Mouse (Mus musculus): ENCODE results near the gene Cdk11b.
"Not testable (repeated sequence)": the region's sequence is repeated elsewhere in the genome, so short reads cannot be mapped to it uniquely, and the experiment has no call there.

The Cdk11b gene

GRCm38 (mm10) chr4:155605132-155605531, 19.5 kb upstream of the Cdk11b start:
- no peak for DNase-seq (ENCODE audit: extremely low spot score)

DNA sequence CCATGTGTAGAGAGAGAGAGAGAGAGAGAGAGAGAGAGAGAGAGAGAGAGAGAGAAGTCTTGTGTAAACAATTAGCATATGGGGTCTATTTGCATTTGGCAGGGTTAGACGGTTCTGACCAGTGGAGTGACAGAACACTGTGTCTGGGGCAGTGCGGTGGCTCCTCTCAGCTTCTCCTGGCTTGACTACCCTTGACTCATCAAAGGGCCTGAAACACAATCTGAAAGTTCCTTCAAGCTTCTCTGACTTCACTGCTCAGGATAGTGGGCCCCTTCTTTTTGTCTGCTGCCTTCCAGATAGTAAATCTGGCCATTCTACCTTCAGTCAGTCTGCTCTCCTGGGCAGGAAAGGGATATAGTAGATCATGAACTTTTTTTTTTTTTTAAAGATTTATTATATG, 17.8 kb upstream of the Cdk11b start:
- no peak for DNase-seq (ENCODE audit: extremely low spot score)

DNA sequence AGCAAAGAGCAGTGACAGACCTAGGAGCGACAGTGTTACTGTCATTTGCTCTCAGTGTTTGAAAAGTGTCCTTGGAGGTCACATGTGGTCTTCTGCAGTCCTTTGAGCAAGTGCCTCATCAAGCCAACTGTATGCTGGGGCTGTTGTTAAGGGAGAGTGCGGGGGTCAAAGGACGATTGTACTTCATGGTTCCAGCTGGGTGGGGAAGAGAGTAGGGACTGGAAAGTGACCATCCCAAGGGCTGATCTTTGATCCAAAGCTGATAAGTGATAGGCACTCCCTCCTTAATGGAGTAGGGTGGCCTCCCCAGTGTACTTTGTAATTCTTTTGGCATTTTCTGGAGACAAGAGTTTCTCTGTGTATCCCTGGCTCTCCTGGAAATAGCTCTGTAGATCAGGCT, 12.8 kb upstream of the Cdk11b start:
- DNase-seq (ENCODE audit: extremely low spot score) = no peak

DNA sequence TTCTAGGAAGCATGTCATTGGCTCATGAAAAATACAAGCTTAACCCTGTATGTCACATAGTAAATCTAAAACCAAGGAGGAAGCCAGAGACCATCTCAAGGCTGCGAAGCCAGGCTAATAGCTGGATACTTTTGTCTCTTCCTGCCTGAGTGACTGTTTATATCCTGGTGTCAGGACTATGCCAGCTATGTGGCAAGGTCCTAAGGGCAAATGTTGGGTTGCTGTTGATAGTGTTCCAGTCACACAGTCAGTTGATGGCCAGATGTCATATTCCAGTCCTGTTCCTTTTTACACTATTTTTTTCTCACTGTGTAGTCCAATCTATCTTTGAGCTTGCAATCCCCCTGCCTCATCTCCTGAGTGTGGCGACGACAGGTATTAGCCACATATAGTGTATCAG, 11.4 kb upstream of the Cdk11b start:
- DNase-seq (ENCODE audit: extremely low spot score) = no peak

DNA sequence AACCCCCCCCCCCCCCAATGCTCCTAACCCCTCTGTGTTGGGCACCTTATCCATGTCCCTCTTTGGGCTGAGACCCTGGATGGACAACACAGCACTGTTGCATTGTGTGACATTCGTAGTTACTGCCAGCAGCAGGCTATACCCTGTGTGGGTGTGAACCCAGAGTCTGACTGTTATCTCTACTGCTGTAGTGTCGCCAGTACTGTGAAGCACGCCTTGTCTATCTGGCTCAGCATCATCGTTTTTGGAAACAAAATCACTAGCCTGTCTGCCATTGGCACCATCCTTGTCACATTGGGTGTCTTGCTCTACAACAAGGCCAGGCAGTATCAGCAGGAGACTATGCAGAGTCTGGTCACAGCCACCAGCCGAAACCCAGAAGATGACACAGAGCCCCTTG, 6.3 kb upstream of the Cdk11b start:
- no peak for DNase-seq (ENCODE audit: extremely low spot score)

DNA sequence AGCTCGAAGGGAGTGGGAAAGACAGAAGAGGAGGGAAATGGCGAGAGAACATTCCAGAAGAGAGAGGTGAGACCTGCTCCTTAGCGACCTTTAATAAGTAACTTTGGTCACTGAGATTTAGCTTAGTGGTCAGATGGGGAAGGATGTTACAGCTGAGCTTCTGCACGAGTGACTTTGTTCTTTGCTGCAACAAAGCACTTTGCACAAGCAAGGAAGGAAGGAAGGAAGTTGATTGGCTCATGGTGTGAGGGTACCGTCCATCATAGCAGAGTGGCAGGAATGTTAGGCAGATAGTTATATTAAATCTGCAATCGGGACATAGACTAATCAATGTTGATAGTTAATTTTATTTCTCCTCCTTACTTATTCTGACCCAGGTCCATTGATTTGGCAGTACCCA, 5.6 kb downstream of the Cdk11b start:
- no peak for DNase-seq (ENCODE audit: extremely low spot score)

GRCm38 (mm10) chr4:155635766-155636499, 11.3 kb downstream of the Cdk11b start:
- DNase-seq (ENCODE audit: extremely low spot score) = no peak

GRCm38 (mm10) chr4:155643531-155643930, 18.9 kb downstream of the Cdk11b start:
- no peak for DNase-seq (ENCODE audit: extremely low spot score)

GRCm38 (mm10) chr4:155645308-155645707, 20.7 kb downstream of the Cdk11b start, which contains the start of gene Gm10563:
Gene Gm10563, minus strand, starts transcription at chr4:155645408.
- DNase-seq (ENCODE audit: extremely low spot score) = not testable (repeated sequence)

DNA sequence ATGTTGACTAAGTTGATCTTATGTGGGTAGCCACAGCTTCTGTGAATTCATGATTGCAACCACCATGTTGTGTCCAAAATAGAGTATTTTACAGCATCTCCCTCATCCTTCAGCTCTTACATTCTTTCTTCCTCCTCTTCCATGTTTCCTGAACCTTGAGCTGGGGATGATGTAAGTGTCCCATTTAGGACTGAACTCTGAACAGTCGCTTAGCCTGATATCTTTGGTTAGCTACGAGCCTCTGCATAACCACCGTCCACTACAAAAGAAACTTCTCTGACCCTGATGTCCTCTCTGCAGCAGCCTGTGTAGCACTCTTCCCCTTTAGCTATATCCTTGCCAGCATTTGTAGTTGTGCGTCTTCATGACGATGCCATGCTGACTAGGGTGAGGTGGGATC, 21.1 kb downstream of the Cdk11b start:
- DNase-seq (ENCODE audit: extremely low spot score) = no peak

- no peak for DNase-seq (ENCODE audit: extremely low spot score)
Measured at GRCm38 (mm10) chr4:155649355-155649754, 24.7 kb downstream of the Cdk11b start.

DNA sequence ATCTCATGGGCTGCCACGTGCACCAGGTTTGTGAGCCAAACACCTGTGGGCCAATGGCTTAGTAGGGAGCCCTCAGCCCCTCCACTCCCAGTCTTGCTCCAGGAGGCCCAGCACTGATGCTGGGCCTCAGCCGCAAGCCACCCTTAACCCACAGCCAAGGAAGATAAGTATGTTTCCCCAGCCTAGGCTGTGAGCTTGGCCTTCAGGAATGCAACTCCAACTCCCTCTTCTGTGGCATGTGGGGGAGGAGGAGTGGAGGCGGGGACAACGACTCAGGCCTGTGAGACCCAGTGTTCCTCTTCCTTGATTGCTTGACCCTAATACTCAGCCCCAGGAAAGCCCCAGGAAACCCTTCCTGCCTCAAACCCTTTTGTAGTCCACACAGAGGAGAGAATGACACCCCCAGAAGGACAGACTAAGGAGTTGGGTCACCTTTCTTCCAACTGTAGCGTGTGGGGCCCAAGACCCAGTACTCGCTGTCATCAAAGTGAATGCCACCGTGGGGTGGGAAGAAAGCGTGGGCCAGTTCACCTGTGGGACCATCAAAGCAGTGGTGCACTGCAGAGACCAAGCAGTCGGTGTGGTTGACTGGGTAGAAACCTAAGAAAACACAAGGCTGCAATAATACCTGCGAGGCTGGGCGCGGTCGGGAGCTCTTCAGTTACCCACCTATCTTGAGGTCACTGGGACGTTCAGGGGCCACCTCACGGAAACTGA, 27.1 kb downstream of the Cdk11b start:
- DNase-seq (ENCODE audit: extremely low spot score) = peak; percentile 11

- DNase-seq (ENCODE audit: extremely low spot score) = peak; percentile 9
Measured at GRCm38 (mm10) chr4:155652283-155653085, 27.8 kb downstream of the Cdk11b start.

DNA sequence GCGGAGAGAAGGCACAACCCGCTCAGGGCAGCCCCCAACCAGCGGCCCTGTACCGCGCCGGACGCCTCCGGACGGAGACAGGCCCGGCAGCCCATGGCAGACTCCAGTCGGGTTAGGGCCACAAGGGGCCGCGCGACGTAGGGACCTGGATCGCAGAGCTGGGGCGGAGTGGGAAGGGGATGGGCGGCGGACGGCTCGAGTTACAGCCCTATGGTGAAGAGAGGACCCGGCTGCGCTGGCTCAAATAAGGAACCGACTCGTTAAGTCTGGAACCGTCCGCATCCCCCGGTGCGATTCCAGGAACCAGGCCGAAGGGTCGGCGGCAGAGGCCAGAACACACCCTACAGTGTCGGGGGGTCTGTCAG, 28.4 kb downstream of the Cdk11b start, which contains the start of gene Mmp23:
TSS of gene Mmp23 (minus strand) at position 299 of the 365 bp plus-strand sequence.
- DNase-seq (ENCODE audit: extremely low spot score) = peak; percentile 78

GRCm38 (mm10) chr4:155653451-155654182, 29.0 kb downstream of the Cdk11b start:
- peak; percentile 60 for DNase-seq (ENCODE audit: extremely low spot score)

DNA sequence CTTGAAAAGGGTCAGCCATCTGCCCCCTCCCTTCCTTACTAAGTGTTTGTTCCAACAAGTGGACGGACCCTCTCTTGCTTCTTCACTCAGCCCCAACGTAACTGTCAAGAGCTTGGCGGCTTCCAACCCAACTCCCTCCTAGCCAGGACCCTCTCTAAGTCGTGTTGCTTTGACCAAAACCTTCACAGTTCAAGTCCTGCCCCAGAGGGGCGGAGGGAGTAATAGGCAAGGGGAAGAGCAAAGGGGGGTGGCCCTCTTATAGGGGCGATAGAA, 29.5 kb downstream of the Cdk11b start:
- DNase-seq (ENCODE audit: extremely low spot score) = no peak

GRCm38 (mm10) chr4:155654456-155655298, 30.0 kb downstream of the Cdk11b start:
- peak; percentile 76 for DNase-seq (ENCODE audit: extremely low spot score)

DNA sequence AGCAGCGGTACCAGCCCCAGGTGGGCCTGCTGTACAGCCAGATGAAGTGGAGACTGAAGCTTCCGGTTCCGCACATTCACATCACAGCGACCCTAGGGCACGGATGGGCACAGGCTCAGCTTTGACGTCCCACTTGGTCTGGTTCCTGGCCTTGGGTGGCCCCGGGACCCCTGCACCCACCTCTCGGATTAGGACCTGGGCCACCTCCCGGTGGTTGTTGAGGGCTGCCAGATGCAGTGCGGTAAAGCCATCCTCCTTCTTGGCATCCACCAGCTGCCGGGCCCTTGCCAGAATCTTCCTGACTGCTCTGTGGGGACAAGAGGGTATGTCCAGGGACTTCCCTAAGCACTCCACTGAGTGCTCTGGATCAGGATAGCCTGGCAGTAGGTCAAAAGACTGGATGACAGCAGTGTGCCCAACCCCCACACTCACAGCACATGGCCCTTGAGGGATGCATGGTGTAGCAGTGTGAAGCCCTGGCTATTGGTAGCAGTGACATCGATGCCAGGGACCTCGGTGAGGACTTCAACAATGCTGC, 31.6 kb downstream of the Cdk11b start:
- no peak for DNase-seq (ENCODE audit: extremely low spot score)

DNA sequence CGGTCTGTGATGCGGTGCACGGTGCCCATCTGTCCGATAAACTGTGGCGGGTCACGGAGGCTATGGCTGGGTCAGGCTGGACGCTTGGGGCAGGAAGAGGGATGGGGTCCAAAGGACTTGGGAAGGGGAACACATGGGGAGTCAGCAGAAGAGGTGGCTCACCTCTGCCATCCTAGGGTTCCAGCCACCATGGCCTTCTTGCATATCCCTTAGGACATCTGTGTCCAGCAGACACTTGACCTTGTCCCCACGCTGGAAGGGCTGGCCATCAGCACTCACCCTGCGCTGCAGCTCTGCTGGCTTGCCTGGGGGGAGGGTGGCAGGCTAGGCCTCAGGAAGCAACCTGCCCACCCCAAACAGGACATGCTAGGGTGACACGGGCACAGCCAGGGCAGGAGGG, 34.3 kb downstream of the Cdk11b start:
- no peak for DNase-seq (ENCODE audit: extremely low spot score)

DNA sequence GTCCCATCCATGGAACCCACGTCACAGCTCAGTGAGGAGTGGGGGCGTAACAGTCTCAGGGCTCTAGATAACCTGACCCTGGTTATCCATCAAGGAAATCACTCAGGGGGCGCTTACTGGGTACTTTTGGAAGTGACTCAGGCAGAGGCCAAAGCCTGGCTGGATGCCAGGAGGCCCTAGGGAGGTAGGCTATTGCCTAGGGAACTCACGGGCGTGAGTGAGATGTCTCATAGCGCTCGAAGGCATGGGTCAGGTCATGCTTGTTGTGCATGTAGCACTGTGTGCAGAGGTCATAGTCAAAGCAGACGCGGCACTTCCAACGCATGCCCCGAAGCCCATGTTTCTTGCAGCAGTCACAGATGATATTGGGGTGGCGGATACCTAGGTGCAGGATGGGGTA, 36.0 kb downstream of the Cdk11b start:
- no peak for DNase-seq (ENCODE audit: extremely low spot score)

DNA sequence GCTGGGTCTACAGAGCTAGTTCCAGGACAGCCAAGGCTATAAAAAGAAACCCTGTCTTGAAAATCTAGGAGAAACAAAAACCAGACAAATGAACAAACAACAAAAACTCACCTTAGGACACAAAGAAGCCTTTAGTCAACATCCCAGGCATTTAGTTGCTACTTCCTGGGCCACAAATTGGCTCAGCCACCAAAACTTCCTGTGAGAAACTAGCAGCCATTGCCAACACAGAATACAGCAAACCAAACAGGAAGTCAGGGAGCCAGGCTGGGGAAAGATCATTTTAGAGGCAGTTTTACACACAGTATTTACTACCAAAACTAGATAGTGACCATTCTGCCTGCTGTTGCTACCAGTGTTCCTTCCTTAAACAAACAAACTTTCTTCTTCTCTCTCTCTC, 42.2 kb downstream of the Cdk11b start:
- DNase-seq (ENCODE audit: extremely low spot score) = no peak

Data from embryo, embryonic 9.5 days (tissue).